Mouse (Mus musculus): ENCODE measurements around the gene Lyzl6.
A peak's percentile ranks its signal among the peaks of the same experiment; 100 is the strongest.

Lyzl6 gene

DNA sequence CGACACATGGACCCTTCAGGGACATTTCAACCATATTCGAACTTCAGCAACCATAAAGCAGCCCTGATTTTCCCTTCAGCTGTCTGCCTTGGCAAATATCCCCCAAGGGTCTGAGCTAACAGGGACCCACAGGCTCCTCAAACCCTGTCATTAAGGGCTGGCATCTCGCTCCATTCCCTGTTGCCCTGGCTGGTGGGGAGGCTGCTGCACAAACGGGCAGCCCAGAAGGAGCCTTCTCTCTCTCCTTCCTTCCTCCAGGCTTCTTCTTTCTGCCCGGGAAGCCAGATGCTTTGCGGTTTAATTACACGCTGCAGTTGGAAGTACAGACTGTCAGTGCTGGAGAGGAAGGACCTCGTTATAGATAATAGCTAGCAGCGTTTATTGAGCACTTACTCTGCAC, 4.5 kb upstream of the Lyzl6 start:
- no peak for DNase-seq

DNA sequence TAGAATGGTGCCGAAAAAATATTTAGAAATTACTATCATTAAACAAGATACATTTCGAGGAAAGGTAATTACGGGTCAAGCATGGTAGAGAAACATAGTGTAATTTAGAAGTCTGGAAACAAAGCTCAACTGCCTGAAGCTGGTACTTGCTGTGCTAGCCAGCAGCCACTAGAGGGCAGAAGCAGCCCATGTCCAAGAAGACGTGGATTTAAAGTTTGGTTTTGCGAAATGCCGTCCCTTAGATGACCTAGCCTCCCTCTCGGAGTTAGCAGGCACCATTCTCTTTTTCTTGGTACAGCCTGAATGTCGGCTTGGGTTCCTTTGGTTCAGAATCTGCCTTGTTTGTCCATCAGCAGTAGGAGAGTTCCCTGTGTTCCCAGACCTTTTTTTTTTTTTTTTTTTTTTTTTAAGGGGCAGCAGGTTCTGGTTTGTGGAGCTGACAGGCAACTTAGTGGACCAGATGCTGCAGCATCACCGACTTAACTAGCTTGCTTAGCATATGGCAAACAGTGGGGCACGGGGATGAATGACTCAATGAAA, 787 bp upstream of the Lyzl6 start:
- DNase-seq: peak; percentile 66

DNA sequence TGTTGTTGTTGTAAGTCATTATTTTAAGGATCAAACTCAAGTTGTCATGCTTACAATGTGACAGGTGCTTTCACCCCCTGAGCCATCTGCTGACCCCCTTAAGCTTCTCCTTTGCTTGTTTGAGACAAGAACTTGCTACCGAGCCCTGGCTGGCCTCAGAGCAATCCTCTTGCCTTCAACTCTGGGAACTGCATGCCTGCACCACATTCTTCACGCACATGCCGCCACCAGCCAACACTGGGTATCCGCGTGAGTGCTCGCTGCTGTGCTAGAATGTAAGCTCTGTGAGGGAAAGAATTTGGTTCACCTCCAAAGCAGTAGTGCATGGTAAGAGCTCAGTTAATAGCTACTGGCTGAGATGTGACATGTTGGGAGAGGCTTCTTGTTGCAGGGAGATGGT, 2.4 kb downstream of the Lyzl6 start:
- no peak for DNase-seq

DNA sequence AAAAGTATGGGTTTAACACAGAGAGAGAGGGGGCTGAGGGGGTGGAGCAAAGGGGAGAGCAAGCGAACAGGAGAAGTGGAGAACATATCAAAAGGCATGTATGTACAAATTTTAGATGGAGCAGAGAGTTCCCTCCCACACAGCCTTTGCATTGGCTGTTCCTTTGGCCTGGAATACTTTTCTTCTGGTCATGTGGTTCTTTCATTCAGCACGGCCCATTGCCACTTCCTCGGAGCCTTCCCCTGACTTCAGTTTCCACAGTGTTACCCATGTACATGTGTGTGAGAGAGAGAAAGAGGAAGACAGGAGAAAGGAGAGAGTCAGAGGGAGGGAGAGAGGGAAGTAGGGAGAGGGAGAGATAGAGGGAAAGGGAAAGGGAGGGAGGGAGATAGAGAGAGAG, 3.2 kb downstream of the Lyzl6 start:
- no peak for DNase-seq

DNA sequence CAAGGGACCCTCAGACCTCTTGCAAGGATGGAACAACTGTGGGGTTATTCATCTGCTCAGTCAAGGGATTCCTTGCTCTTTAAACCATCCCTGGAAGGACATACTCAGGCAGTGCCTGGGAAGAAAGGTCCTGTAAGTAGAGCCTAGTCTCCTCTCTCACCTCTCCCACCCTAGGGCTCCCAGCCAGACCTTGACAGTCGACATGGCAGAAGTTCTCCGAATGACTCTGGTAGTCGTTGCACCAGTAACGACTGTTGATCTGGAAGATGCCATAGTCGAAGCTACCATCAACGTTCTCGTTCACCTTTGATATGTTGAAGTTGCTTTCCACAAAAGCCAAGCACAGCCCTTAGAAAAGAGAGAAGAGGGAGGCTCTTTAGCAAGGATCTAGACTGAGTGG, 3.9 kb downstream of the Lyzl6 start:
- DNase-seq: no peak

DNA sequence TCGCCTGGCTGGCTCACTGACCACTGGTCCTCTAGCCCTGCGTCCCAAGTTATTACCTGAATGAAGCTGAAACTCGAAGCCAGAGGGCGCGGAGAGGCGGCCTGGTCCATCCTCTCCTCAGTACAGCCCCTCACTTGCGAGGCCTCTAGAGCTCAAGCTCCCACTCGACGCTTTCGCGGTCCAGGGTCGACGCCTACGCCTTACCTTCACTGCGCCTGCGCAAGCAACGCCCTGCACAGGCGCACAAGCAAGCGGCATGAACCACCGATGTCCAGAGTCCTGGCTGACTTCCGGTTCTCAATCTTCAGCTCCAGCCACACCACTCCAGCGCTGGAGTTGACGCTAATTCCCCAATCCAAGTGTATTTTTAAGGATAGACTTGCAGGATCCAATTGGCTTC, 11.2 kb downstream of the Lyzl6 start:
- DNase-seq: no peak

DNA sequence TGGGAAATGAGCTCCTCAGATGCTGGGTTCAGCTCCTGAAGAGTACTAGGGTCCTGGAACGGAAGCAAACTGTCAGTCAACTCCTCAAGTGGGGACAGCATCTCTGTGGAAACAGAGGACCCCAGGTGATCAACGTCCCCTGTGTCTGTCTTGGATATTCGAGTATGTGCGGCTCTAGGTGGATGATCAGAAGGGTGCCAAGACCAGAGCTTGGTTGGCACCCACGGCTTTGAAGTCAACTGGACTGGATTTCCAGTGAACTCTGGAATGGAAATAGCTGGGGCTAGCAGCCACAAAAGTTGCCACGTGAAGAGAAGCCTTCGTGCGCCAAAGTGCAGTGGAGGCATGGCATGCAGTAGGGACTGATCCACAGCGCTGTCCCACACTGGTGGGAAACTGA, 17.6 kb downstream of the Lyzl6 start, which contains the start of gene Gm884:
Gm884 (minus strand) TSS at position 101 of the 400 bp plus-strand sequence.
- no peak for DNase-seq

DNA sequence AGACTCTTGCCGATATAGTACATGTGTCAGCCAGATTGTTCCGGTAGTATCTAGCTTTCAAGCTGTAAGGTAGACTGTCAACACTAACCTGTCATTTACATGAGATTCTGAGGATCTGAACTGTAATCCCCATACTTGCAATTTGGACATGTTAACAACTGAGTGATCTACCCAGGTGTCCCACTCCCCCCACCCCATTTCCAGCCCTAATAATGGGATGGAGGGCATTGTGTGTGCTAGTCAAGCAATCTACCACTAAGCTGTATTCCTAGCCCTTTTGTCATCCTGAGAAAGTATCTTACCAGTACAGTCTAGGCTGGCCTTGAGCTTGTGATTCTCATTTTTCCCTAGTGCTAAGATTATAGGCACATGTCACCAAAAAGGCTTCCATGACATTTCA, 27.9 kb downstream of the Lyzl6 start:
- no peak for DNase-seq

DNA sequence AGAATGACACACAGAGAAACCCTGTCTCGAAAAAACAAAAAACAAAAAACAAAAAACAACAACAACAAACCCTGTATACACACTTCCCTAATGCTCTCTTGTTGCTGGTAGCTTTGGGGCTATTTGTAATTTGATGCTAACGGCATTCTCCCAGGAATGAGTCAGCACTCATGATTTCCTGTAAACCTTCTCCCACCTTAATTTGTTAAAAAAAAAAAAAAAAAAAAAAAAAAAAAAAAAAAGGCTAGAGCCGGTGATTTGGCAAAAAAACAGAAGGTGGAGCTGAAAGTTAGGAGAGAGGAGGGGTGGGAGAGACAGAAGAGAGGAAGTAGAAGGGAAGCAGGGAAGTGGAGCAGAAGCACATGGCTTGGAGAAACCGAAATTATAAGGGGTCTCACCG, 32.1 kb downstream of the Lyzl6 start:
- DNase-seq: no peak
